Mouse (Mus musculus) limb, embryonic 13.5 days (tissue): Measurements from ENCODE around the gene Atl3. TPM values are rescaled to one million over a fixed set of nuclear protein-coding genes. Genes with fewer than 3 reads are reported as not detected.
"Not testable (repeated sequence)": the region's sequence is repeated elsewhere in the genome, so short reads cannot be mapped to it uniquely, and the experiment has no call there.

Experiments
- ATAC-seq: fragments of 200-750 bp; cut with Nextera tagmentation; 2 replicates; pipeline ENCODE4 v1.8.0; 2017; ENCODE audit warnings: low read depth, moderate number of reproducible peaks, moderate TSS enrichment; ENCODE audit not compliant: low FRiP score
- H3K27ac ChIP-seq: fragments of 300-500 bp; sonication (generic); 2 replicates; pipeline ENCODE4 v1.5.1; 2015; ENCODE audit warnings: inconsistent platforms, mild to moderate bottlenecking, moderate library complexity
- H3K27me3 ChIP-seq: fragments of 300-500 bp; sonication (generic); 2 replicates; pipeline ENCODE4 v1.6.1; 2015; ENCODE audit warnings: mild to moderate bottlenecking, inconsistent platforms
- H3K36me3 ChIP-seq: fragments of 300-500 bp; sonication (generic); 2 replicates; pipeline ENCODE4 v1.6.1; 2015; ENCODE audit warnings: inconsistent platforms, mild to moderate bottlenecking, moderate library complexity
- H3K4me1 ChIP-seq: fragments of 300-500 bp; sonication (generic); 2 replicates; pipeline ENCODE4 v1.6.1; 2015; ENCODE audit warnings: inconsistent platforms
- H3K4me2 ChIP-seq: fragments of 300-500 bp; sonication (generic); replicated peaks from 2 replicates; pipeline ENCODE4 v1.6.1; 2015; ENCODE audit warnings: inconsistent platforms, mild to moderate bottlenecking, moderate library complexity
- H3K4me3 ChIP-seq: fragments of 300-500 bp; sonication (generic); 2 replicates; pipeline ENCODE4 v1.5.1; 2015; ENCODE audit warnings: moderate library complexity, mild to moderate bottlenecking, inconsistent platforms
- H3K9ac ChIP-seq: fragments of 300-500 bp; sonication (generic); 2 replicates; pipeline ENCODE4 v1.6.1; 2015; ENCODE audit warnings: mild to moderate bottlenecking, inconsistent platforms
- H3K9me3 ChIP-seq: fragments of 300-500 bp; sonication (generic); 2 replicates; pipeline ENCODE4 v1.6.1; 2016; ENCODE audit warnings: inconsistent platforms
- WGBS: fragments of 180-500 bp; shearing (Covaris S2); methylation state at CpG from one replicate; pipeline ENCODE4 v1.1.7; 2015; 5-methylcytosine and 5-hydroxymethylcytosine counted together
- polyA plus RNA-seq: library from polyadenylated mRNA; unstranded; fragments of >200 nt; fragmentation: Nextera tagmentation; extraction: Ambion mirVana; gene quantifications from 2 replicates; pipeline ENCODE4 v1.2.1, GENCODE M21; 2015

The Atl3 gene
- polyA plus RNA-seq, 1 experiment from 2014 or later: 15.6 TPM

- H3K9ac ChIP-seq: peak within 1 kb of the TSS; percentile 95
- H3K36me3 ChIP-seq: no peaks in the 10 kb centered on the region
- WGBS: under 1% methylated on average over 80 of the region's 80 CpGs
- peak within 1 kb of the TSS; percentile 80 for H3K4me2 ChIP-seq
- H3K4me3 ChIP-seq: peak within 1 kb of the TSS; percentile 97
- H3K27me3 ChIP-seq: no peaks in the 10 kb centered on the region
- no peaks in the 10 kb centered on the region for H3K9me3 ChIP-seq
- H3K4me1 ChIP-seq: peaks cover 18% of the 10 kb centered on the region
- ATAC-seq: peak; percentile 93
- peak within 1 kb of the TSS; percentile 96 for H3K27ac ChIP-seq
These were observed 11.0 kb upstream of the Atl3 start, which contains the start of gene Rtn3 for GRCm38 (mm10) chr19:7482599-7483511. TSS of gene Rtn3 (minus strand) at chr19:7483281.

- WGBS: 1% methylated on average over 6 of the region's 6 CpGs
- no peaks in the 10 kb centered on the region for H3K36me3 ChIP-seq
- H3K9ac ChIP-seq: 0 out of 2 replicates have a peak overlapping the region, but pooled peaks have one; percentile 2
- H3K4me1 ChIP-seq: peaks cover 18% of the 10 kb centered on the region
- H3K27me3 ChIP-seq: no peaks in the 10 kb centered on the region
- no peaks in the 10 kb centered on the region for H3K9me3 ChIP-seq
- peak; percentile 52; the same call in 1 of the 2 replicates for ATAC-seq
- H3K27ac ChIP-seq: peak overlapping the region; percentile 16; the same call in 1 of the 2 replicates
- peak overlapping the region; percentile 97 for H3K4me3 ChIP-seq
- peak overlapping the region; percentile 80 for H3K4me2 ChIP-seq
These were observed 10.3 kb upstream of the Atl3 start for GRCm38 (mm10) chr19:7483512-7483882.

GRCm38 (mm10) chr19:7484076-7484475 lies 9.8 kb upstream of the Atl3 start:
- no peak for ATAC-seq
- H3K9me3 ChIP-seq: no peaks in the 10 kb centered on the region
- peak overlapping the region; percentile 80 for H3K4me2 ChIP-seq

GRCm38 (mm10) chr19:7487680-7488079 lies 6.2 kb upstream of the Atl3 start:
- no peak for ATAC-seq
- no peaks in the 10 kb centered on the region for H3K27me3 ChIP-seq
- H3K9me3 ChIP-seq: no peaks in the 10 kb centered on the region
- WGBS: 88% methylated on average over 8 of the region's 8 CpGs
- no peak overlapping the region for H3K9ac ChIP-seq
- H3K4me1 ChIP-seq: no peaks in the 10 kb centered on the region
- H3K4me3 ChIP-seq: no peak overlapping the region
- H3K27ac ChIP-seq: no peak overlapping the region
- H3K4me2 ChIP-seq: no peak overlapping the region
- H3K36me3 ChIP-seq: no peaks in the 10 kb centered on the region

More at GRCm38 (mm10) chr19:7484076-7484475, 9.8 kb upstream of the Atl3 start:
- WGBS: 68% methylated on average over 5 of the region's 5 CpGs
- H3K36me3 ChIP-seq: no peaks in the 10 kb centered on the region
- H3K27me3 ChIP-seq: no peaks in the 10 kb centered on the region
- H3K4me3 ChIP-seq: peak overlapping the region; percentile 97
- peaks cover 18% of the 10 kb centered on the region for H3K4me1 ChIP-seq
- H3K27ac ChIP-seq: no peak overlapping the region
- no peak overlapping the region for H3K9ac ChIP-seq

GRCm38 (mm10) chr19:7491960-7492359 lies 1.9 kb upstream of the Atl3 start:
- Histone ChIP-seq H3K36me3 (no peaks in the 10 kb centered on the region), H3K27me3 (no peaks in the 10 kb centered on the region), H3K4me2 (no peak overlapping the region), H3K4me1 (peaks cover 6% of the 10 kb centered on the region), H3K9me3 (no peaks in the 10 kb centered on the region), H3K4me3 (no peak overlapping the region), H3K9ac (no peak overlapping the region), H3K27ac (no peak overlapping the region)
- no peak for ATAC-seq
- 83% methylated on average over 6 of the region's 6 CpGs for WGBS

GRCm38 (mm10) chr19:7492682-7493081 lies 1.2 kb upstream of the Atl3 start:
- H3K9me3 ChIP-seq: no peaks in the 10 kb centered on the region
- H3K9ac ChIP-seq: no peak overlapping the region
- H3K4me1 ChIP-seq: peaks cover 10% of the 10 kb centered on the region
- H3K27ac ChIP-seq: no peak overlapping the region
- no peak overlapping the region for H3K4me2 ChIP-seq
- ATAC-seq: no peak
- WGBS: 88% methylated on average over 2 of the region's 2 CpGs
- no peaks in the 10 kb centered on the region for H3K27me3 ChIP-seq
- H3K4me3 ChIP-seq: no peak overlapping the region
- H3K36me3 ChIP-seq: no peaks in the 10 kb centered on the region

GRCm38 (mm10) chr19:7494187-7495015 lies 561 bp downstream of the Atl3 start:
- Histone ChIP-seq H3K4me2 (peak overlapping the region; percentile 66), H3K27me3 (no peaks in the 10 kb centered on the region), H3K27ac (peak overlapping the region; percentile 98), H3K9ac (peak overlapping the region; percentile 92), H3K4me3 (peak overlapping the region; percentile 71), H3K9me3 (no peaks in the 10 kb centered on the region), H3K36me3 (no peaks in the 10 kb centered on the region), H3K4me1 (peaks cover 10% of the 10 kb centered on the region)
- WGBS: under 1% methylated on average over 84 of the region's 84 CpGs
- peak; percentile 95 for ATAC-seq

- Histone ChIP-seq H3K27ac (peak overlapping the region; percentile 98; the same call in 1 of the 2 replicates), H3K4me3 (peak overlapping the region; percentile 71), H3K9ac (peak overlapping the region; percentile 92), H3K27me3 (no peaks in the 10 kb centered on the region), H3K9me3 (no peaks in the 10 kb centered on the region), H3K4me1 (peaks cover 10% of the 10 kb centered on the region), H3K36me3 (no peaks in the 10 kb centered on the region), H3K4me2 (peak overlapping the region; percentile 66)
- WGBS: 39% methylated on average over 14 of the region's 14 CpGs
- ATAC-seq: no peak
These were observed 1.6 kb downstream of the Atl3 start for GRCm38 (mm10) chr19:7495221-7496038.

- WGBS: 81% methylated on average over 1 of the region's 1 CpGs
- H3K4me2 ChIP-seq: peak overlapping the region; percentile 66; the same call in 1 of the 2 replicates
- not testable (repeated sequence) for H3K9me3 ChIP-seq, H3K4me1 ChIP-seq, H3K27me3 ChIP-seq, ATAC-seq, H3K27ac ChIP-seq, H3K9ac ChIP-seq, H3K36me3 ChIP-seq
- peak overlapping the region; percentile 71; the same call in 1 of the 2 replicates for H3K4me3 ChIP-seq
These were observed 2.2 kb downstream of the Atl3 start for GRCm38 (mm10) chr19:7496070-7496469.

- no peak overlapping the region for H3K9ac ChIP-seq
- no peaks in the 10 kb centered on the region for H3K9me3 ChIP-seq
- 95% methylated on average over 2 of the region's 2 CpGs for WGBS
- 0 out of 2 replicates have a peak, but pooled peaks cover 2% of the 10 kb centered on the region for H3K36me3 ChIP-seq
- H3K4me2 ChIP-seq: no peak overlapping the region
- peaks cover 10% of the 10 kb centered on the region for H3K4me1 ChIP-seq
- no peaks in the 10 kb centered on the region for H3K27me3 ChIP-seq
- no peak for ATAC-seq
- no peak overlapping the region for H3K27ac ChIP-seq
- no peak overlapping the region for H3K4me3 ChIP-seq
These were observed 5.0 kb downstream of the Atl3 start for GRCm38 (mm10) chr19:7498816-7499215.

- Histone ChIP-seq H3K9me3 (no peaks in the 10 kb centered on the region), H3K4me1 (peaks cover 12% of the 10 kb centered on the region), H3K4me3 (no peak overlapping the region), H3K4me2 (no peak overlapping the region), H3K27me3 (no peaks in the 10 kb centered on the region), H3K9ac (no peak overlapping the region), H3K36me3 (0 out of 2 replicates have a peak, but pooled peaks cover 2% of the 10 kb centered on the region), H3K27ac (no peak overlapping the region)
- no peak for ATAC-seq
- WGBS: 92% methylated on average over 1 of the region's 1 CpGs
These were observed 6.9 kb downstream of the Atl3 start for GRCm38 (mm10) chr19:7500701-7501100.
